Mouse (Mus musculus) liver, embryonic 15.5 days (tissue): ENCODE measurements around the gene Banf2. TPM values are rescaled to one million over a fixed set of nuclear protein-coding genes. Genes with fewer than 3 reads are reported as not detected.

ENCODE experiments used
- ATAC-seq: fragments of 200-750 bp; cut with Nextera tagmentation; 2 replicates; pipeline ENCODE4 v1.8.0; 2017; ENCODE audit warnings: moderate number of reproducible peaks, mild to moderate bottlenecking, moderate library complexity; ENCODE audit not compliant: insufficient read depth
- H3K27ac ChIP-seq: fragments of 300-500 bp; sonication (generic); replicated peaks from 2 replicates; pipeline ENCODE4 v1.5.1; 2015; ENCODE audit warnings: mild to moderate bottlenecking, inconsistent platforms
- H3K27me3 ChIP-seq: fragments of 300-500 bp; sonication (generic); 2 replicates; pipeline ENCODE4 v1.6.1; 2015; ENCODE audit warnings: mild to moderate bottlenecking, inconsistent platforms
- H3K36me3 ChIP-seq: fragments of 300-500 bp; sonication (generic); replicated peaks from 2 replicates; pipeline ENCODE4 v1.6.1; 2015; ENCODE audit warnings: moderate library complexity, mild to moderate bottlenecking, inconsistent platforms
- H3K4me1 ChIP-seq: fragments of 300-500 bp; sonication (generic); replicated peaks from 2 replicates; pipeline ENCODE4 v1.6.1; 2015; ENCODE audit warnings: inconsistent platforms
- H3K4me2 ChIP-seq: fragments of 300-500 bp; sonication (generic); 2 replicates; pipeline ENCODE4 v1.6.1; 2015; ENCODE audit warnings: moderate library complexity, mild to moderate bottlenecking, inconsistent platforms
- H3K4me3 ChIP-seq: fragments of 300-500 bp; sonication (generic); replicated peaks from 2 replicates; pipeline ENCODE4 v1.5.1; 2015; ENCODE audit warnings: mild to moderate bottlenecking, inconsistent platforms
- H3K9ac ChIP-seq: fragments of 300-500 bp; sonication (generic); 2 replicates; pipeline ENCODE4 v1.6.1; 2015; ENCODE audit warnings: moderate library complexity, mild to moderate bottlenecking, inconsistent platforms
- H3K9me3 ChIP-seq: fragments of 300-500 bp; sonication (generic); replicated peaks from 2 replicates; pipeline ENCODE4 v1.6.1; 2016; ENCODE audit warnings: inconsistent platforms
- WGBS: fragments of 180-500 bp; shearing (Covaris S2); methylation state at CpG from one replicate; pipeline ENCODE4 v1.1.7; 2015; ENCODE audit warnings: mixed read lengths; ENCODE audit not compliant: insufficient replicate concordance; 5-methylcytosine and 5-hydroxymethylcytosine counted together
- polyA plus RNA-seq: library from polyadenylated mRNA; unstranded; fragments of >200 nt; fragmentation: Nextera tagmentation; extraction: Ambion mirVana; gene quantifications from 2 replicates; pipeline ENCODE4 v1.2.1, GENCODE M21; 2015

The Banf2 gene
- polyA plus RNA-seq, 1 experiment from 2014 or later: not detected

DNA sequence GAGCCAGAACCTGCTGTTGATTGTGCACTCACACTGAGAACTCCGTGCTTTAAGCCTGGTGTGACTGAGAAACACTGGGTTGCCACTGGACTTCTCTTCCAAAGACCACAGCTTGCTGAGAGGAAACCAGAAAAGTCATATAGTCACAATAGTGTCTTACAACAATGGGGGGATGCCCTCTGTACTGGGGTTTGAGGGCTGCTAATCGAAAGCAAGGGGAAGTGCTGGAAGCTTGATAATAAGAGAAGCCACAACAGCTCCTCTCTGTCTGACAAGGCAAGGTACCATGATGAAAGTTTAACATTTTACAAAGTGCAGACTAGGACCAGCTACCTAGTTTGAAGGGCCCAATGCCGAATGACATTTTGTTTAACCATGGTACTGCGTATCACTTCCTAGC lies 36.8 kb downstream of the Banf2 start:
- Histone ChIP-seq H3K36me3 (no peaks in the 10 kb centered on the region), H3K4me1 (no peaks in the 10 kb centered on the region), H3K4me2 (no peak overlapping the region), H3K27me3 (no peaks in the 10 kb centered on the region), H3K4me3 (no peak overlapping the region), H3K27ac (no peak overlapping the region), H3K9me3 (no peaks in the 10 kb centered on the region), H3K9ac (no peak overlapping the region)
- ATAC-seq: no peak
- whole genome bisulfite sequencing: 45% methylated on average over 4 of the region's 4 CpGs

GRCm38 (mm10) chr2:144070479-144070878 lies 37.6 kb downstream of the Banf2 start:
- no peak overlapping the region for H3K4me2 ChIP-seq
- ATAC-seq: no peak
- no peak overlapping the region for H3K27ac ChIP-seq
- no peaks in the 10 kb centered on the region for H3K36me3 ChIP-seq
- no peaks in the 10 kb centered on the region for H3K9me3 ChIP-seq
- H3K27me3 ChIP-seq: no peaks in the 10 kb centered on the region
- no peaks in the 10 kb centered on the region for H3K4me1 ChIP-seq
- no peak overlapping the region for H3K9ac ChIP-seq
- H3K4me3 ChIP-seq: no peak overlapping the region
- 65% methylated on average over 7 of the region's 7 CpGs for WGBS

DNA sequence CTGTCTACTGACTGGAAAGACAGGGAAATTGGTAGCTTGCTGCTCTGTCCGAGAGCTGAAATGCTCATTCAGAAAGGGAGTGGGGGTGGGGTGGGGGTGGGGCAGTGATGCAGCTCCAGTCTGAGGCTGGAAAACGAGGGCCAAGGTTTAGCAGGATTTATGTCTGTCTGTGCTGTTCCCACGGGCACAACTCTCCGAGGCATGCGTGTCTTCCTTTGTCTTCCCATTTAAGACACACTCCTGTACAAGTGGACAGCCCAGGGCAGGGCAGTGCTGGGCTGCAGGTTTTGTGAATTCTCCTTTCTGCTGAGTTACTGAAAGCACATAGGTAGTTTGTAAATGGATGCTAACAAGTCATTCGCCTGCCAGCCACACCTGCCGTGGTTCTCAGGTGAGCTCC lies 39.8 kb downstream of the Banf2 start:
- H3K4me3 ChIP-seq: no peak overlapping the region
- H3K4me2 ChIP-seq: no peak overlapping the region
- H3K4me1 ChIP-seq: no peaks in the 10 kb centered on the region
- H3K27ac ChIP-seq: no peak overlapping the region
- no peak for ATAC-seq
- H3K9me3 ChIP-seq: no peaks in the 10 kb centered on the region
- no peaks in the 10 kb centered on the region for H3K36me3 ChIP-seq
- no peak overlapping the region for H3K9ac ChIP-seq
- WGBS: 51% methylated on average over 7 of the region's 7 CpGs
- no peaks in the 10 kb centered on the region for H3K27me3 ChIP-seq

- H3K9me3 ChIP-seq: no peaks in the 10 kb centered on the region
- no peaks in the 10 kb centered on the region for H3K27me3 ChIP-seq
- H3K4me3 ChIP-seq: no peak overlapping the region
- H3K9ac ChIP-seq: no peak overlapping the region
- ATAC-seq: no peak
- H3K27ac ChIP-seq: no peak overlapping the region
- H3K4me2 ChIP-seq: no peak overlapping the region
- H3K36me3 ChIP-seq: no peaks in the 10 kb centered on the region
- 70% methylated on average over 5 of the region's 5 CpGs for WGBS
- no peaks in the 10 kb centered on the region for H3K4me1 ChIP-seq
Measured at GRCm38 (mm10) chr2:144074059-144074458, 41.2 kb downstream of the Banf2 start.

DNA sequence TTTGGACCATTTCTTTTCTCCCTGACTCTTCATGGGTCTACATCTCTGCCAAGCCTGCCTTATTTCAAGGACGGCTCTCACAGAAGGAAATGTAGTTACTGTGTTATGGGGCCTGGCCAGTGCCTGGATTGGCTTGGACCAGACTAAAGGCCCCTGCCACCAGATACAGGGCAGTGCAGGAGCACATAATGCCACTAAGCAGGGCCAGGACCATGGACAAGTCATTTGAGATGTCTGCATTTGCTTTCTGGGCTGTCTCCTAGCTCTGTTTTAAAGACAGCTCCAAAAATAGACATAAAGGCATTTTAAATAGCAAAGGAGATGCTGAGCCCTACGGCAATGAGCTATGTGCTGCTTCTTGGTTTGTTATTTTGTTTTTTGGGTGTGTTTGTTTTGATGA lies 43.8 kb downstream of the Banf2 start:
- H3K36me3 ChIP-seq: no peaks in the 10 kb centered on the region
- no peaks in the 10 kb centered on the region for H3K9me3 ChIP-seq
- no peaks in the 10 kb centered on the region for H3K27me3 ChIP-seq
- WGBS: 62% methylated on average over 2 of the region's 2 CpGs
- no peak overlapping the region for H3K4me2 ChIP-seq
- H3K9ac ChIP-seq: no peak overlapping the region
- H3K4me3 ChIP-seq: no peak overlapping the region
- no peaks in the 10 kb centered on the region for H3K4me1 ChIP-seq
- H3K27ac ChIP-seq: no peak overlapping the region
- ATAC-seq: no peak

- H3K27ac ChIP-seq: no peak overlapping the region
- no peaks in the 10 kb centered on the region for H3K27me3 ChIP-seq
- ATAC-seq: no peak
- H3K4me2 ChIP-seq: no peak overlapping the region
- no peaks in the 10 kb centered on the region for H3K9me3 ChIP-seq
- H3K36me3 ChIP-seq: no peaks in the 10 kb centered on the region
- no peaks in the 10 kb centered on the region for H3K4me1 ChIP-seq
- no peak overlapping the region for H3K4me3 ChIP-seq
- 65% methylated on average over 3 of the region's 3 CpGs for WGBS
- H3K9ac ChIP-seq: no peak overlapping the region
Measured at GRCm38 (mm10) chr2:144078897-144079296, 46.0 kb downstream of the Banf2 start.

DNA sequence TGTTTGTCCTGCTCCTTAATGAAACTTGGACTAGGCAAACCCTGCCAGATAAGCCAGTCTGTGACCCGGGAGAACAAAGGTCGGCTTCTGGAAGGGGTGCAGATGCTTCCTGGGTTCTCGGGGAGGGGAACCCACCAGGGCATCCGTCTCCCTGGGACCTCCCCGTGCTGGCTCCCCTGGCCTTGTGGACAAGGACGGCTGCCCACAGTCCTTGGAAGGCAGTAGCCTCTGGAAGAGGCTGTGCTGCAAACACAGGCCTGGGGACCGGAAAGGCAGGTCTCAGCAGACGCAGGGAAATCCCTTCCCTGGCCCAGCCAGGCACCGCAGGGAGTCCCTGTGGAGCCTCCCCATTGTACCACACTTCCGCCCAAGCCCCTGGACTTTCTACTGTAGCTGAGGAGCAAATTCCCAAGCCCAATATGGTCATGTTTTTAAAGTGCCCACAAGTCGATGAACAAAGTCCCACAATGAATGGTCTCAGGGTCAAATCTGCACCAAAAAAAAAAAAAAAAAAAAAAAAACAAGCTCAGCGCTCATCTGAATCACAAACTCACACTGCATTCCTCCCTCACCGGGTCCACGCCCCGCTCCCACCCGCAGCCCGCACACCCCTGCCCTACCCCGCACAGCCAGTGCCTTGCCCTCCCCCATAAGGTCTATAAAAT lies 53.5 kb downstream of the Banf2 start:
- Histone ChIP-seq H3K27me3 (no peaks in the 10 kb centered on the region), H3K9ac (no peak overlapping the region), H3K4me1 (no peaks in the 10 kb centered on the region; the same call in 1 of the 2 replicates), H3K36me3 (no peaks in the 10 kb centered on the region), H3K4me2 (no peak overlapping the region), H3K9me3 (no peaks in the 10 kb centered on the region), H3K4me3 (no peak overlapping the region), H3K27ac (no peak overlapping the region)
- 0 out of 2 replicates have a peak, but pooled peaks have one; percentile 28 for ATAC-seq
- 32% methylated on average over 18 of the region's 18 CpGs for WGBS

DNA sequence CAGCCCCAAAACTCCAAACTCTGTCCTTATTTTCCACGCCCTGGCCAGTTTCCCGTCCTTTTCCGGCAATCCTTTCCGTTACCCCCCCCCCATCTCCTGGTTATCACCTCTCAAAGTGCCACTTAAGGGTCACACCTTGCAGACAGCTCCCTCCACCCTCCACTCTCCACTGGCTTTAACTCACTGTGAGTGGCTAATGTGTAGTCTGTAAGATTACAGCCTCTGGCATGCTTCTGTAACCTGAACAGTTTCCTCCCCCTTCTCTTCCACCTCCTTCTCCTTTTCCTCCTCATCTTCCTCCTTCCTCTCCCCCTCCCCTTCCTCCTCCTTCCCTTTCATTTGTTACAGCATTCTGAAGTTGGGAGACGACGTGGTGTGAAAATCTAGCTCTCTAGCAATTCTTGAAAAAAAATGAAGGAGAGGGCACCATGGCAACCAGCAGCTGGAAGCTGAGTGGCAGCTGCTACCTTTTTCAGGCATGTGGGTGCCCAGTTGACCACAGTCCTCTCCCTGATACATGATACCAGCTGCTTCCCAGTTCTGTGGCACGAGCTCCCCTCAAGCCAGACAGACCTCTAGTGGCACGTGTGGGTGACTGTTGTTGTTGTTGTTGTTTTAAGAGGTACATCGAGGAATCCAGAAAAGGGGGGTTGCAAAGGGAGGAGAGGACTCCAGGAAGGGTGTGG lies 55.2 kb downstream of the Banf2 start:
- no peak overlapping the region for H3K9ac ChIP-seq
- no peak overlapping the region for H3K4me2 ChIP-seq
- no peak for ATAC-seq
- no peak overlapping the region for H3K27ac ChIP-seq
- H3K9me3 ChIP-seq: no peaks in the 10 kb centered on the region
- 41% methylated on average over 9 of the region's 9 CpGs for WGBS
- H3K4me3 ChIP-seq: no peak overlapping the region
- H3K36me3 ChIP-seq: no peaks in the 10 kb centered on the region
- no peaks in the 10 kb centered on the region; the same call in 1 of the 2 replicates for H3K4me1 ChIP-seq
- H3K27me3 ChIP-seq: no peaks in the 10 kb centered on the region

DNA sequence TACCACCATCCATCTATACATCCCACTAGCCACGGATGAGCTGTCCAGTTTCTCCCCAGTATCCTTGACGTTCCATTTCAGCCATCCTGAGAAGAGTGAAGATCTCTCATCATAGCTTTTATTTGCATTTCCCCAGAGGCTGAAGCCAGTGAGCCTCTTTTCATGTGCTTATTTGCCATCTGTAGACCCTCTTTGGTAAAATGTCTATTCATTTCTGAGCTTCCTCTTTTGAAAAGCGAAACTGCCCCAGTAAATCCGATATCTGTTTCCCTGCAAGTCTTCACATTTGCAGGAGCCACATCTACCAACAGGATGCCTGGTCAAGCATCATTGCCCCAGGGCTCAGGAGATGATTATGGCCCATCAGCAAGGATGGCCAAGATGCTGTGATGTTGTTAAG lies 59.9 kb downstream of the Banf2 start:
- WGBS: 43% methylated on average over 4 of the region's 4 CpGs
- no peak overlapping the region for H3K4me2 ChIP-seq
- no peak for ATAC-seq

GRCm38 (mm10) chr2:144094721-144095120 lies 61.9 kb downstream of the Banf2 start:
- no peak overlapping the region for H3K4me2 ChIP-seq
- H3K27ac ChIP-seq: no peak overlapping the region
- H3K36me3 ChIP-seq: no peaks in the 10 kb centered on the region
- 74% methylated on average over 1 of the region's 1 CpGs for WGBS
- no peak for ATAC-seq
- no peak overlapping the region for H3K4me3 ChIP-seq
- no peaks in the 10 kb centered on the region for H3K9me3 ChIP-seq
- no peak overlapping the region for H3K9ac ChIP-seq
- H3K27me3 ChIP-seq: no peaks in the 10 kb centered on the region
- H3K4me1 ChIP-seq: no peaks in the 10 kb centered on the region

More for the DNA sequence above, 59.9 kb downstream of the Banf2 start:
- H3K27ac ChIP-seq: no peak overlapping the region
- no peak overlapping the region for H3K9ac ChIP-seq
- no peaks in the 10 kb centered on the region for H3K4me1 ChIP-seq
- H3K4me3 ChIP-seq: no peak overlapping the region
- no peaks in the 10 kb centered on the region for H3K27me3 ChIP-seq
- no peaks in the 10 kb centered on the region for H3K36me3 ChIP-seq
- no peaks in the 10 kb centered on the region for H3K9me3 ChIP-seq

- Histone ChIP-seq H3K4me3 (no peak overlapping the region), H3K36me3 (no peaks in the 10 kb centered on the region), H3K9ac (no peak overlapping the region), H3K9me3 (no peaks in the 10 kb centered on the region), H3K4me1 (no peaks in the 10 kb centered on the region), H3K27me3 (no peaks in the 10 kb centered on the region), H3K27ac (no peak overlapping the region), H3K4me2 (no peak overlapping the region)
- ATAC-seq: no peak
- WGBS: 70% methylated on average over 13 of the region's 13 CpGs
Measured at GRCm38 (mm10) chr2:144101463-144101961, 68.7 kb downstream of the Banf2 start.
